Mouse (Mus musculus) embryonic stem cell, embryonic (primary cell): Measurements from ENCODE around the gene Yap1.

Experiments used
- CTCF ChIA-PET, 4 experiments: fragments of 300-600 bp in 2 of 4; fragments of 350-600 bp in 2 of 4; sonication (Branson Sonifier 250); formaldehyde crosslinking; loops; one replicate each; lab custom pipeline; 2022; ENCODE audit warnings: inconsistent platforms in 2 of 4; lab: Charles Lee
- POLR2A ChIA-PET, 4 experiments: fragments of 300-600 bp in 2 of 4; fragments of 350-600 bp in 2 of 4; sonication (Branson Sonifier 250); formaldehyde crosslinking; loops; one replicate each; lab custom pipeline; 2022; ENCODE audit warnings: antibody characterized with exemption in 4 of 4, inconsistent platforms in 1 of 4; lab: Charles Lee

Yap1 gene

DNA sequence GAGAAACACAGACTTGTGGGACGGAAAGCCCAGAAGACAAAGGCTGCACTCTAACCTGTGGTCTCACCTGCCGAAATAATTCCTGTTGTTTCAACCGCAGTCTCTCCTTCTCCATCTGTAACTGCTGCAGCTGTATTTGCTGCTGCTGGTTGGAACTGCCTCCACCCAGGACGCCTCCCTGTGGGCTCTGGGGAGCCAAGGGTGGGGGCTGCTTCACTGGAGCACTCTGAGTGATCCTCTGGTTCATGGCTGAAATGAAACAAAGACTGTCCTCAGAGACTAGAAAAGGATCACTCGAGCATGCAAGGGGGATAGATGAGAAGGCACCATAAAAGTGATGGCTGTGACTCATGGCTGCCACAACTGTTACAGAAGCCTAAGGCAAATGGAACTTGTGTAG is 51.5 kb downstream of the Yap1 start:
- ChIA-PET POLR2A (interaction anchor here in 2 of 4 experiments (0.7 to 2.3 kb wide), 7 partner anchors 8 to 51 kb away, joined by 3 to 8 read pairs (median 4); no protein-coding TSS in a partner anchor), CTCF (no interaction called here)

DNA sequence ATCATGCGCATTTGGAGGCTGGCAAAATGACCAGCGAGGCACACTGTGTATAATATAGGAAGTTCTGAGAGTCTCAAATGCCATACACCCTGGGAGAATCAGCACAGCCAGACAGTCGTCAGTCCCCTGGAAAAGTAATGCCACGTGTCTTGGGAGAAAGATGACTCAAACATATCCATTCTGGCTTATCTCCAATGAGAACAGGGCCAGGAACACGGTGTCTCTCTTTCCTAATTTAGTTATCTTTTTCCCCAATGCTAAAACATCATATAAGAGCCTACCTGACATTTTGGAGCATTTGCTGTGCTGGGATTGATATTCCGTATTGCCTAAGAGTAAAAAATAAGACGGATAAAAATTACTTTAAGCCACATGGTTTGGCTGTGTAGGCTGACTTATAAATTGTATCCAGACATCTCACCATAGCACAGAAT is 54.2 kb downstream of the Yap1 start:
- ChIA-PET CTCF (no interaction called here), POLR2A (interaction anchor here in 1 of 4 experiments (1.0 kb wide), 2 partner anchors 11 to 19 kb away, joined by 3 to 5 read pairs; no protein-coding TSS in a partner anchor)

DNA sequence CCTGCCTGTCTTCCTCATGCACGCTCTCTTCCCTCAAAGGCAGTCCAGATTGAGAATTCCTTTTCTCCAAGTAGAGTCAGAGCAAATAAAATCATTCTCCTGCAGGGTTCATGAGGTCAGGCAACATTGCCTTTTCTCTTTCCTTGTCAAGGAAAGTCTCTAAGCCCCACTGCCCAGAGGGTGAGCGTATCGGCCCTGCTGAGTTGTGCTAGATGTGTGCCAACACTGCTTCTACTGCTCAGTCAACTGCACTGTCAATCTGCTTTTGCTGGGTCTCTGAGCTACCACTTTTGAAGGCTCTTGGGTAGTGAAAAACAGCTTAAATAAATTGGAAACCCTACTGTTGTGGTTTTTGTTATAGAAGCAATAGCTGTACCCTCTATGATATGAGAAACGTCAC is 56.5 kb downstream of the Yap1 start:
- ChIA-PET POLR2A (interaction anchor here in 2 of 4 experiments (0.6 to 1.1 kb wide), 5 partner anchors 9 to 29 kb away, joined by 3 read pairs; no protein-coding TSS in a partner anchor), CTCF (no interaction called here)

DNA sequence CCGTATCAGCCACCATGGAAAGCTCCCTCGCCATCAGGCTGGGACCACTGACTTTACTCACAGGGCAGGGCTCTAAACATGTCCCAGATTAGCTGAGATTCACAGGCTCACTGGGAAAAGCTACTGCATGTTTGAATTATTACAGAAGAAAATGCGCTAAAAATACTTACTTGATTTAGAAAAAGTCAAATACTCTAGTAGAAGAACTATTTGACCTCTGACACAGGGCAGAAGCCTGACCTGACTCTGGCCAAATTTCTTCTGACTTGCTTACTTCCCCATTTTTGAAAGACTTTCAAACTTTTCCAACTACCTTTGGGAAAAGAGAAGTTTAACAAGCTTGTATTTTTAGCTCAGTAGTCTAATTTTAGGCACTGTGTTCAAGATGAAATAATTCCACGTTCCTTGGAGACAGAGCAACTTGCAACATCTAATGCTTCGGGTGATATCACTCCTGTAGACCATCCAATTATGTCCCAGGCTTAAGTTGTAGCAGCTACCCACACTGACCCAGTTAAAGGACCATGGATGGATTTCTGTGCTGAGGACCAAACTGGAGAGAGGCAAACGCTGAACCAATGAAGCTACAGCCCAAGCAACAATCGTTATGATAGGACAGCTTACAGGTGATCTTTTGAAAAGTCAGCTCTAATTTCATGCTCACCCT is 60.5 kb downstream of the Yap1 start:
- POLR2A ChIA-PET: interaction anchor here in 3 of 4 experiments (0.7 to 3.3 kb wide), 12 partner anchors 8 to 108 kb away, joined by 3 to 12 read pairs (median 6); partner anchors contain the start of genes Yap1 (in 2 of the 3) and Birc2 (in 1 of the 3)
- CTCF ChIA-PET: interaction anchor here in 1 of 4 experiments (1.2 kb wide), 1 partner anchor 14 kb away, joined by 3 read pairs; no protein-coding TSS in a partner anchor

DNA sequence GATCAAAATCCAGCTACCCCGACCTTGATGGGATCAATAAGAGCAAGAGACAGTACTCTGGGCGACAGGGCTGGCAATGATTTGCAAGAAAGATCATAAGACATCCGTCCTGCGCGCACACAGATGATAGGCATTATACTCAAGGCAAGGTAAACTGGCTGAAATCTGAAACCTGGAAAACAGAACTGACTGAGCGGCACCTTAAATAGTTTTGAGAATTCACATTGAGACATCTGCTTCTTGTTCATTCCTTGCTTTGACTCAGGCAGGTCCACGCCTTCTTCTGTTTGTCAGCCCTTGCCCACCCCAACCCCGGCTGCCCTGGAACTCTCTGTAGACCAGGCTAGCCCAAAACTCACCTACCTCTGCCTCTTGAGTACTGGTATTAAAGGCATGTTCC is 61.7 kb downstream of the Yap1 start:
- ChIA-PET POLR2A (interaction anchor here in 2 of 4 experiments (0.6 to 1.7 kb wide), 2 partner anchors 14 to 38 kb away, joined by 3 read pairs; no protein-coding TSS in a partner anchor), CTCF (no interaction called here)

DNA sequence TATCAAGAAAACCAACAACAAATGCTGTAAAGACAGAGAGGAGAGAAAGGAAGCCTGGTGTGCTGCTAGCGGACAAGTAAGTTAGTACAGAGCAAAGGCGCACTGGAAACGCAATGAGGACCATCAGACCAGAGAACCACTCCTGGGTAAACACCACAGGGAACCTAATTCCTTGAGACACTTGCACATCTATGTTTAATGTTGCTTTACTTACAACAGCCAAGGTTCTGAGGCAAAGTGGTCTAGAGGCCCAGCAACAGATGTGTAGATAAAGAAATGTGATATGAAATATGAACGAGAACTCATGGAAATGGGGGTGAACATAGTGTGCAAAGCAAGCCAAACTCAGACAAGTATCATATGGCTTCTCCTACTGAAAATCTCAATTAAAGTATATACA is 64.3 kb downstream of the Yap1 start:
- ChIA-PET CTCF (no interaction called here), POLR2A (no interaction called here)

DNA sequence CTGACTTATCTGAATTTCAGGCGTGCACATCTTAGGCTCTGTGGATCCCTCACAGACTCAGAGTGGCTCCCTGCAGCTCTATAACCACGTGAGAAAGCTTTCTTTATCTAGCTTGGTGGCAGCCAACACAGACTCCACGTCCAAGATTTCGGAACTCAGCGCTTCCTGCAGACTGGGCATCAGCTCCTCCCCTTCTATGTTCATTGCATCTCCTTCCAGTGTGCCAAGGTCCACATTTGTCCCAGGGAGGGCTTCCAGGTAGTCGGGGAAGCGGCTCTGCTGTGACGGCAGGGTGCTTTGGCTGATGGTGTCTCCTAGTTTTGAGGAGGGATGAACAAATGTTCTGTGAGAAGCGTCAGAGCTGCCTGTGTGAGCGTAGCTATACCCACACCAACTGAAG is 70.0 kb downstream of the Yap1 start:
- POLR2A ChIA-PET: interaction anchor here in 2 of 4 experiments (0.7 to 1.7 kb wide), 4 partner anchors 20 to 98 kb away, joined by 3 to 5 read pairs (median 4); partner anchors contain the start of gene Birc2 (in 1 of the 2)
- CTCF ChIA-PET: no interaction called here

DNA sequence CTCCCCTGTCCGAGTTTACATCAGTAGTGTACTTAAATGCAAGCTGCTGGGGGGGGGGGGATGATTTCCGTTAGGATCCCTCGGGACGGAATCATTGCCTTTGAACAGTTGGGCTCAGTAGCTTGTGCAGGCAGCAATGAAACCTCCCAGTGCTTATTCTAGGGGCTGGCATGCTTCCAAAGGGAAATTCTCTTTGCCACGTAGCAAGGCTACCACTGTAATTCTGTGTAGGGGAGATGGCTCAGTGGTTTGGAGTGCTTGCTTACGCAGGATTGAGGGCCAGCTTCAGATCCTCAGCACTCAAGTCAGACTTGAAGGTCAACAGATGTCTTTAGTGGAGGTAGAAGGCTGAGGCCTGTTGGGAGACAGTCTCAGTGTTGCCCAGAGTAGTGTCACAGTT is 74.8 kb downstream of the Yap1 start:
- ChIA-PET POLR2A (interaction anchor here in 3 of 4 experiments (0.6 to 3.7 kb wide), 13 partner anchors 12 to 1148 kb away, joined by 3 to 22 read pairs (median 4); partner anchors contain the start of genes Birc3 (in 2 of the 3), Birc2 (in 1 of the 3) and Tmem123 (in 1 of the 3)), CTCF (interaction anchor here in 3 of 4 experiments (0.6 to 1.4 kb wide), 6 partner anchors 14 to 349 kb away, joined by 3 to 8 read pairs (median 4); no protein-coding TSS in a partner anchor)

DNA sequence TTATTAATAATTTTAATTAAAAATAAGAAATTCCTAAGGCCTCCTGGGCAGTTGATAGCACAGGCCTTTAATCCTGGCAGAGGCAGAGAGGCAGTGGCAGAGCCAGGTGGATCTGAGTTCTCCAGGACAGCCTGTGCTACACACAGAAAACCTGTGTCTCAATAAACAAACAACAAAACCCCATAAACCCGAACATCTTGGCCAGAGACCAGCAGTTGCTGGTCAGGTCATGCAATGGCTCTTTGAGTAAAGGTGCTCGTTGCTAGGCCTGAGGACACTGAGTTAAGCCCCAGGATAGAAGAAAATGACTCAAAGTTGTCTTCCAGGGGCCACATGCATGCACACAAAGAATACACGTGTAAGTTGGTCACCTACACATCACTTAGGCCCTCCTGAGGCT is 75.5 kb downstream of the Yap1 start:
- POLR2A ChIA-PET: interaction anchor here in 2 of 4 experiments (1.1 to 3.7 kb wide), 6 partner anchors 11 to 56 kb away, joined by 3 to 22 read pairs (median 4); partner anchors contain the start of gene Birc3 (in 1 of the 2)
- CTCF ChIA-PET: interaction anchor here in 2 of 4 experiments (0.6 to 1.4 kb wide), 3 partner anchors 28 to 348 kb away, joined by 3 to 8 read pairs (median 5); no protein-coding TSS in a partner anchor

DNA sequence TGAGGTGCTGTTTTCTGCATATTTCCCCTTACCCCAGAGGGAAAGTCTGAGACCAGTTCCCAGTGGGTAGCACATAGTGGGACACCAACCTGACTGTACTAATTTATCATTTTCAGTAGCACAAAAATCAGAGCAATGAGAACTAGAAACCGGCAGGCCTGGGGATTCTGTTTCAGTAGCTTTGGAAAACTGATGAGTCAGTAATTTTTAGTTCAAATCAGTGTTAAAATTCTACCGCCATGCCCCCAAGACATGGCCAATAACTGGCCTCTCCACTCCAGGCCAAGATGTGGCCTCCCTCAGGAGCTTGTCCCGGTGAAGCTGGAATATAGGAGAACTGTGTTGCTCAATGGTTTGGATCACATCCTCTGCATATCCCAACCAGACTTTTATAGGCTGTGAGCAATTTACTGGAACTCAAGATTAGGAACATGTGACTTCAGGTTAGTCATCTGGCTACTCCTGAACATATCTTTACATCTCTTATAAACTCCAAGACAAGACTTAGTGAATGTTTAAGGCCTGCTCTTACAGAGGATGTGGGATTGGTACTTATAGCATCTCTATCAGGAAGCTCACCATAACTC is 76.1 kb downstream of the Yap1 start:
- POLR2A ChIA-PET: interaction anchor here in 2 of 4 experiments (0.7 to 3.7 kb wide), 5 partner anchors 14 to 75 kb away, joined by 4 to 22 read pairs (median 4); no protein-coding TSS in a partner anchor
- CTCF ChIA-PET: no interaction called here

DNA sequence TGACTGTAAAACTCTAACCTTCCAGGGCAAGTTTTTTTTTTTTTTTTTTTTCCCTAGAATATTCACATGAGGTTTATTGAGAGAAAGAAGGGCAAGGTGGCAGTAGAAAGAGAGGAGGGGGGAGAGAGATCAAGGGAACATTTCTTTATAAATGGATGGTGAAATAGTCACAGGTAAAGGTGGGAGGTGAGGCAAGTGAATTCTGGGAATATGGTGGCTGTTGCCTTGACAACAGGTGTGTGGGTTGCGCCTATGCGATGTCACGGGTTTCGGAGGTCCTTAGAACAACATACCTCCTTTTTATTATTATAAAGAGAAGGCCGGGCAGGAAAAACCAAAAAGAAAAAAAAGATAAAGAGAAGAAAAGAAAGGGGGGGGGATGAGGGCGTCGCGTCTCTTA is 89.5 kb downstream of the Yap1 start:
- CTCF ChIA-PET: interaction anchor here (0.6 to 1.9 kb wide), 6 partner anchors 15 to 1715 kb away, joined by 3 to 6 read pairs (median 3); no protein-coding TSS in a partner anchor
- POLR2A ChIA-PET: interaction anchor here (0.6 to 3.9 kb wide), 16 partner anchors 10 to 149 kb away, joined by 3 to 22 read pairs (median 3); partner anchors contain the start of gene Birc2 (in 2 of the 4)

DNA sequence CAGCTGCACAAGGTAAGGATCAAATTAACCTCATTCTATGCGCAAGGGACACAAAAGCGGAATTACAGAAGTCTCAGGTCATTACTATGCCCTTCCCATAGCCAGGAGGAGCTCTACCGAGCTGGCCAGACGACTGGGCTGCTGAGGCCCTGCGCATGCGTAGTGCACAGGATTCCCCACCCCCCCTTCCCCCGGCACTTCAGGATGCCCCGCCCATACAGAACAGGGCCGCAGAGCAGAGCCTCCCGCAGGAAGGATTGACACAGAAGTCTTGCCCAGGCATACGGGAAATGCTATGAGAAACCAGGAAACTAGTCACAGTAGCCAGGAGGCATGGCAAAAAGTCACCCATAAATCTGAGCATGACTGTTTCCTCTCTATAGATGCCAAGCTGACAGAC is 89.9 kb downstream of the Yap1 start:
- CTCF ChIA-PET: interaction anchor here (0.6 to 1.9 kb wide), 5 partner anchors 16 to 840 kb away, joined by 3 to 6 read pairs (median 3); no protein-coding TSS in a partner anchor
- POLR2A ChIA-PET: interaction anchor here (0.6 to 3.9 kb wide), 21 partner anchors 10 to 149 kb away, joined by 3 to 22 read pairs (median 3); partner anchors contain the start of gene Birc2 (in 2 of the 4)

DNA sequence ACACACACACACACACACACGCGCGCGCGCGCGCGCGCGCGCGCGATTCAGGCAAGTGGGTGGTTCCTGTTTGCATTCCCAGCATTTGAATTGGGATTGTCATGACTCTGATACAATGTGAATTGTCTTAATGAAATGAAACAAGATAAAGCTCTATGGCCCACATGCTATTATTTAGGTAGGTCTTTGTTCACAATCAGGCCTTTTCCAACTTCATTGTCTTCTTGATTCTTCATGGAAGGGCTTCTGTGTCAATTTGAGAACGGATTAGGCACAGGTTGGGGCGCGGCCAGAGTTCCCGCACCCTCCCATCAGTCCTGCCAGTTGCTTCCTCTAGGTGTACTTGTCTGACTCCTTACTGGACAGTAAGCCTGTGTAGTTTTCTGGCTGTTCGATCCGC is 90.4 kb downstream of the Yap1 start:
- ChIA-PET CTCF (interaction anchor here in 2 of 4 experiments (0.8 to 1.3 kb wide), 2 partner anchors 17 to 59 kb away, joined by 3 to 4 read pairs; no protein-coding TSS in a partner anchor), POLR2A (interaction anchor here in 3 of 4 experiments (0.6 to 3.9 kb wide), 17 partner anchors 9 to 101 kb away, joined by 3 to 22 read pairs (median 3); partner anchors contain the start of gene Birc2 (in 1 of the 3))

DNA sequence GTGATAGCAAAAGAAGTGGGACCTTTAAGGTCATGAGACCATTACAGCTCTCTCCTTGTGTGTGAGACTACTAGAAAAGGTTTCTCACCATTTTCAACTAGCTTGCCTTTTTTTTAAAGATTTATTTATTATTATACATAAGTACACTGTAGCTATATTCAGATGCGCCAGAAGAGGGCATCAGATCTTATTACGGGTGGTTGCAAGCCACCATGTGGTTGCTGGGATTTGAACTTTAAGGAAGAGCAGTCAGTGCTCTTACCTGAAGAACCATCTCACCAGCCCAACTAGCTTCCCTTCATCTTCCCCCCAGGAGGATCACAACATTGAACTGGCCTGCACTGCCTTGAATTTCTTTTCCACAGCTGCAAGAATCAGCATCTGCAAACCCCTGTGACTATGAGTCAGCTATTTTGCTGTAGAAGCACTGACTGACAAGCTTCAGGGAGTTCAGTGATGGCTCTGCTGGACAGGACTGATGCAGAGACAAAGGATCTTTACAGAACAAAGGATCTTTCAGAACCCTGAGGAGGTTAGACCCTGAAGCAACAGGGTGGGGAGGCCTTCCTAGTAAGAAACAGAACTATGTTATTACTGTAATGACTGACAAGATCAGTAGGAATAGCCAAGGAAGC is 96.9 kb downstream of the Yap1 start:
- CTCF ChIA-PET: interaction anchor here in 2 of 4 experiments (0.7 to 1.1 kb wide), 4 partner anchors 10 to 807 kb away, joined by 3 to 4 read pairs (median 3); no protein-coding TSS in a partner anchor

DNA sequence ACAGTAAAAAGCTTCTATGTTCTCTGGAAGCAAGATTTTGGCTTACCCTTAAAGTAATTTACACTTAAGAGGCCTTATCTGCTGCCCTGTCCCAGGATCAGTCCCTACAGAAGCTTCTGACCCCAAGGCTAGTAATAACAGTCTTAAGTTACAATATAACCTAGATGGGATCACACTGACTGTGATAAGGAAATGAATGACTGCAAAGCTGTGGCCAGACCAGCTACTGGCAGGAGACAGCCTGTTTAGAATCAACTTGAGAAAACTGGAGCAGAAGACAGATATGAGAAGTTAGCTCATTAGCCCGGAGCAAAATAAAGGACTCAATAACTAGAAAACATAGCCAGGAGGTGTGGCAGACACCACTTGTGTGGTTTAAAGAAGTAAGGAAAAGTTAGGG is 97.8 kb downstream of the Yap1 start:
- ChIA-PET CTCF (no interaction called here), POLR2A (interaction anchor here in 2 of 4 experiments (0.9 to 1.8 kb wide), 3 partner anchors 51 to 70 kb away, joined by 3 to 9 read pairs (median 7); partner anchors contain the start of gene Birc2 (in 1 of the 2))

More for the DNA sequence above, 96.9 kb downstream of the Yap1 start:
- POLR2A ChIA-PET: interaction anchor here (0.6 to 1.8 kb wide), 12 partner anchors 16 to 100 kb away, joined by 3 to 9 read pairs (median 4); partner anchors contain the start of genes Birc2 (in 2 of the 4) and Birc3 (in 1 of the 4)

DNA sequence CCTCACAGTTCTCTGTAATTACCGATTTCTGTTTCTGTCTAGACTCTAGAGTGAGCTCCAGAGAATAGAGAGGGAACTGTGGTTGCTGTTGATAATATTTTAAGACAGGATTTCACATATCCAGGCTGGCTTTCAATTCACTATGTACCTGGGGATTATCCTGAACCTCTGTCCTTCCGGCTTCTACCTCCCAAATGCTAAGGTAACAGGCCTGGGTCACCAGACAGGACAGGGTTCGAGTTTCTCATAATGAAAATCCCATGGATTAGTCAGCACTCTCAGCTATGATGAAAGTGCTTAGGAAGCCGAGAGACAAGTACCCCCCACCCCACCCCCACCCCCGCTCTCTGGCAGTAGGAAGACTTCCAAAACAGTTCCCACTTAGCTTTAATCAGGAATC is 100.6 kb downstream of the Yap1 start:
- POLR2A ChIA-PET: interaction anchor here in 2 of 4 experiments (0.6 to 1.8 kb wide), 4 partner anchors 11 to 155 kb away, joined by 3 to 5 read pairs (median 4); partner anchors contain the start of gene Birc3 (in 1 of the 2)
- CTCF ChIA-PET: interaction anchor here in 1 of 4 experiments (0.6 kb wide), 1 partner anchor 402 kb away, joined by 3 read pairs; no protein-coding TSS in a partner anchor

DNA sequence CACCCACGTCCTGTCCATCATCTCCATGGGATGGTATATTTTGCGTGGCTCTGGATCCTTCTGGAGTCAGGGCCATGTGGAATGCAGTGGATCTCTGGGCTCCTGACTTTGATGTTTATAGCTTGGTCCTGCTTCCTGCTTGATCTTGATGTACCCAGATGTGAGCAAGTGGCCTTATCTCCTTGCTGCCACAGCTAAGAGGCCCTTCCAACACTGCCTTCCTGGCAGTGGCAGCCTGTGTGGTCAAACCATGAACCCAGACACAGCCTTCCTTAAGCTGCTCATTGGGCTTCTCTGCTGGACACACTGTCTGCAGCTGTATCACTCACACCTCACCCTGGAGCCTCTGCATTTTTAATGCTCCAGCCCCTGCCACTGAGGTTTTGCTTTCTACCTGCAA is 101.1 kb downstream of the Yap1 start:
- POLR2A ChIA-PET: interaction anchor here in 2 of 4 experiments (1.3 to 3.3 kb wide), 5 partner anchors 11 to 139 kb away, joined by 4 to 13 read pairs (median 4); partner anchors contain the start of genes Birc2 (in 1 of the 2), Birc3 (in 1 of the 2) and Tmem123 (in 1 of the 2)
- CTCF ChIA-PET: interaction anchor here in 1 of 4 experiments (0.5 kb wide), 1 partner anchor 219 kb away, joined by 3 read pairs; no protein-coding TSS in a partner anchor
